Mouse (Mus musculus): ENCODE results near the gene Vwce. TPM values are rescaled to one million over a fixed set of nuclear protein-coding genes. Genes with fewer than 3 reads are reported as not detected.
A peak's percentile ranks its signal among the peaks of the same experiment; 100 is the strongest.

Gene Vwce
- 0.53 and 0.83 TPM in 2 replicates for polyA plus RNA-seq (2014; fragmentation: Nextera tagmentation; extraction: Ambion mirVana)

- H3K4me1 ChIP-seq (ENCODE audit: control insufficient read depth, insufficient read depth, low read length): peaks cover 12% of the 10 kb centered on the region
- peak within 1 kb of the TSS; percentile 39 for H3K4me3 ChIP-seq (replicated peaks; ENCODE audit: low read depth, low read length)
- peak; percentile 74 for DNase-seq
- peaks cover 16% of the 10 kb centered on the region for H3K36me3 ChIP-seq (ENCODE audit: control insufficient read depth, insufficient read depth, low read length)
- peak within 1 kb of the TSS; percentile 52 for H3K9ac ChIP-seq (replicated peaks; ENCODE audit: low read length)
- no peak within 1 kb of the TSS for H3K27ac ChIP-seq (replicated peaks; ENCODE audit: low read depth, low read length)
- peak within 1 kb of the TSS; percentile 89 for H3K4me2 ChIP-seq (ENCODE audit: low read length)
- peak; percentile 79 for ATAC-seq (ENCODE audit: low FRiP score, low TSS enrichment)
- 3% methylated on average over 32 of the region's 32 CpGs for WGBS
- no peaks in the 10 kb centered on the region for H3K9me3 ChIP-seq (ENCODE audit: control insufficient read depth, low read length)
- peaks cover 4% of the 10 kb centered on the region; the same call in 1 of the 2 replicates for H3K27me3 ChIP-seq (ENCODE audit: control insufficient read depth, insufficient read depth, low read length)
Observed at GRCm38 (mm10) chr19:10634106-10634871, at the start of gene Vwce. TSS of gene Vwce (plus strand) at chr19:10634213.

GRCm38 (mm10) chr19:10585112-10585511 lies 48.9 kb upstream of the Vwce start:
- ATAC-seq (ENCODE audit: low FRiP score, low TSS enrichment): no peak
- no peaks in the 10 kb centered on the region for H3K9me3 ChIP-seq (ENCODE audit: control insufficient read depth, low read length)
- DNase-seq: no peak
- no peak overlapping the region for H3K27ac ChIP-seq (replicated peaks; ENCODE audit: low read depth, low read length)
- 91% methylated on average over 8 of the region's 8 CpGs for WGBS
- H3K36me3 ChIP-seq (ENCODE audit: control insufficient read depth, insufficient read depth, low read length): peaks cover 6% of the 10 kb centered on the region
- no peak overlapping the region for H3K9ac ChIP-seq (replicated peaks; ENCODE audit: low read length)
- no peaks in the 10 kb centered on the region for H3K27me3 ChIP-seq (ENCODE audit: control insufficient read depth, insufficient read depth, low read length)
- no peak overlapping the region for H3K4me2 ChIP-seq (ENCODE audit: low read length)
- no peak overlapping the region for H3K4me3 ChIP-seq (replicated peaks; ENCODE audit: low read depth, low read length)
- H3K4me1 ChIP-seq (ENCODE audit: control insufficient read depth, insufficient read depth, low read length): no peaks in the 10 kb centered on the region

GRCm38 (mm10) chr19:10587231-10587630 lies 46.8 kb upstream of the Vwce start:
- Histone ChIP-seq H3K4me3 (replicated peaks; ENCODE audit: low read depth, low read length) (no peak overlapping the region), H3K9me3 (ENCODE audit: control insufficient read depth, low read length) (no peaks in the 10 kb centered on the region), H3K9ac (replicated peaks; ENCODE audit: low read length) (no peak overlapping the region), H3K27ac (replicated peaks; ENCODE audit: low read depth, low read length) (no peak overlapping the region), H3K4me1 (ENCODE audit: control insufficient read depth, insufficient read depth, low read length) (no peaks in the 10 kb centered on the region), H3K36me3 (ENCODE audit: control insufficient read depth, insufficient read depth, low read length) (peaks cover 11% of the 10 kb centered on the region), H3K4me2 (ENCODE audit: low read length) (no peak overlapping the region), H3K27me3 (ENCODE audit: control insufficient read depth, insufficient read depth, low read length) (no peaks in the 10 kb centered on the region)
- WGBS: 91% methylated on average over 8 of the region's 8 CpGs
- DNase-seq (no peak), ATAC-seq (ENCODE audit: low FRiP score, low TSS enrichment) (no peak)

DNA sequence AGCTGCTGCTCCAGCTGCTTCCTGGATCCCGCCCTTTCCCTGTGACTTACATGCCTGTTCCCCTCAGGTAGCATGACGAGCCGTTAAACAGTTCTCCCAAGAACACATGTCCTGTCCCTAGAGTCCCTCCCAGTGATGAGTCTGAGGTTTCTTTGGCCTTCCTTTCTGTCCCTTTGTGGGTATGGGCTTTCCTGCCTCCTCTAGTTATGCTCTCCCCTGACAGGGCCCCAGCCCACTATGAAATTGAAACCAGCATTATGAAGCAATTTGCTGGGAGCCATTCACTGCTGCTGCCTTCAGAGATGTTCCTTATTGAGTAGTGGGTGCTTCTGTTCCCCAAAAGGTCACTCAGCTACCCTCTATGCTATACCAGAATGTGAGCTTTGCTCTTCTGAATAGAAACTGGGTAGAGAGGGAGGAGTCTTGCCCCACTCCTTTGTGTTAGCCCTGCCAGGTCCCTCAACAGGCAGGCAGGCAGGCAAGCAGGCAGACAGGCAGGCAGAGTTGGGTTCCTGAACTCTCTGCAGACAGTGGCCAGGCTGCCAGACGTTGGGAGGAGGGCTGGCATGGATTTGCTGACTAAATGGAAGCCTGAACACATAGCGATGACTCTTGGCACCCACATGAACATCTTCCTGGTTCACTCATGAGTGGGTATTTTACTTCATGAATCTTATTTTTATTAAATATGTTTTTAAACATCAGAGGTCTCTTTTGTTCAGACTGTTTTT lies 44.7 kb upstream of the Vwce start:
- no peak overlapping the region for H3K27ac ChIP-seq (replicated peaks; ENCODE audit: low read depth, low read length)
- DNase-seq (no peak), ATAC-seq (ENCODE audit: low FRiP score, low TSS enrichment) (no peak)
- no peaks in the 10 kb centered on the region for H3K27me3 ChIP-seq (ENCODE audit: control insufficient read depth, insufficient read depth, low read length)
- no peak overlapping the region for H3K4me2 ChIP-seq (ENCODE audit: low read length)
- no peaks in the 10 kb centered on the region for H3K9me3 ChIP-seq (ENCODE audit: control insufficient read depth, low read length)
- peaks cover 31% of the 10 kb centered on the region for H3K36me3 ChIP-seq (ENCODE audit: control insufficient read depth, insufficient read depth, low read length)
- H3K9ac ChIP-seq (replicated peaks; ENCODE audit: low read length): no peak overlapping the region
- WGBS: 71% methylated on average over 5 of the region's 5 CpGs
- no peak overlapping the region for H3K4me3 ChIP-seq (replicated peaks; ENCODE audit: low read depth, low read length)
- H3K4me1 ChIP-seq (ENCODE audit: control insufficient read depth, insufficient read depth, low read length): no peaks in the 10 kb centered on the region

DNA sequence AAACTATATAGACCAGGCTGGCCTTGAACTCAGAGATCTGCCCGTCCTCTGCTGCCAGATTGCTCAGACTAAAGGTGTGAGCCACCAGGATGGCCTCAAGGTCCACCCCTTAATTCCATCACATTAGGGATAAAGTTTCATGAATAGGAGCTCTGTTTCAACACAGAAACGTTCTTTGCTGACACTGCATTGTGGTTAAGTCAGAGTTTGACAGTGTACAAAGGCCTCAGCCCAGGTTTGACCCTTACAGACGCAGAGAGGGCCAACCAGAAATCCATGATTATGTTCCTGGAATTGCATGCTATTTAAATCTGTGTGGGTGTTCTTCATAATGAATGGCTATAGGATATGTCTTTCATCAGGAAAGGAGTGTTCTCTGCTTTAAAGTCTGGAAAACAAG lies 43.7 kb upstream of the Vwce start:
- Histone ChIP-seq H3K27ac (replicated peaks; ENCODE audit: low read depth, low read length) (no peak overlapping the region), H3K36me3 (ENCODE audit: control insufficient read depth, insufficient read depth, low read length) (peaks cover 39% of the 10 kb centered on the region), H3K4me1 (ENCODE audit: control insufficient read depth, insufficient read depth, low read length) (no peaks in the 10 kb centered on the region), H3K4me2 (ENCODE audit: low read length) (no peak overlapping the region), H3K9ac (replicated peaks; ENCODE audit: low read length) (no peak overlapping the region), H3K27me3 (ENCODE audit: control insufficient read depth, insufficient read depth, low read length) (no peaks in the 10 kb centered on the region), H3K4me3 (replicated peaks; ENCODE audit: low read depth, low read length) (no peak overlapping the region), H3K9me3 (ENCODE audit: control insufficient read depth, low read length) (no peaks in the 10 kb centered on the region)
- no peak for ATAC-seq (ENCODE audit: low FRiP score, low TSS enrichment)
- 85% methylated on average over 3 of the region's 3 CpGs for WGBS
- DNase-seq: no peak

GRCm38 (mm10) chr19:10591659-10592377 lies 42.2 kb upstream of the Vwce start:
- H3K9me3 ChIP-seq (ENCODE audit: control insufficient read depth, low read length): no peaks in the 10 kb centered on the region
- H3K9ac ChIP-seq (replicated peaks; ENCODE audit: low read length): no peak overlapping the region
- H3K36me3 ChIP-seq (ENCODE audit: control insufficient read depth, insufficient read depth, low read length): peaks cover 44% of the 10 kb centered on the region
- 91% methylated on average over 6 of the region's 6 CpGs for WGBS
- H3K4me2 ChIP-seq (ENCODE audit: low read length): no peak overlapping the region
- H3K27me3 ChIP-seq (ENCODE audit: control insufficient read depth, insufficient read depth, low read length): no peaks in the 10 kb centered on the region
- no peak for DNase-seq
- H3K27ac ChIP-seq (replicated peaks; ENCODE audit: low read depth, low read length): no peak overlapping the region
- no peaks in the 10 kb centered on the region for H3K4me1 ChIP-seq (ENCODE audit: control insufficient read depth, insufficient read depth, low read length)
- H3K4me3 ChIP-seq (replicated peaks; ENCODE audit: low read depth, low read length): no peak overlapping the region
- ATAC-seq (ENCODE audit: low FRiP score, low TSS enrichment): no peak

DNA sequence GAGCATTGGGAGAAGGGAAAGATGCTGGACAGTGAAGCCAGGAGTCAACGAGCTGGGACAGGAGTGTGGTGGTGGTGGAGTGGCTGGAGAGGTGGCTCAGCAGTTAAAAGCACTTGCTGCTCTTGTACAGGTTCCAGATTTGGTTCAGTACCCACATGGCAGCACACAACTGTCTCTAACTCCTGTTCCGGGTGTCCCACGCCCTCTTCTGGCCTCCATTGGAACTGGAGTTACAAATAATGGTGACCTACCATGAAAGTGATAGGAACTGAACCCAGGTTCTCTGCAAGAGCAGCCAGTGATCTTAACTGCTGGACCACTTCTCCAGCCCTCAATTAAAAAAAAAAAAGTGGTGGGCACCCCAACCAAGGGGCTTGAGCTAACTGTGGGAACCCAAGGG lies 35.8 kb upstream of the Vwce start:
- Histone ChIP-seq H3K9me3 (ENCODE audit: control insufficient read depth, low read length) (no peaks in the 10 kb centered on the region), H3K4me2 (ENCODE audit: low read length) (no peak overlapping the region), H3K4me1 (ENCODE audit: control insufficient read depth, insufficient read depth, low read length) (peaks cover 8% of the 10 kb centered on the region; the same call in 1 of the 2 replicates), H3K36me3 (ENCODE audit: control insufficient read depth, insufficient read depth, low read length) (peaks cover 39% of the 10 kb centered on the region), H3K9ac (replicated peaks; ENCODE audit: low read length) (no peak overlapping the region), H3K27ac (replicated peaks; ENCODE audit: low read depth, low read length) (no peak overlapping the region), H3K4me3 (replicated peaks; ENCODE audit: low read depth, low read length) (no peak overlapping the region), H3K27me3 (ENCODE audit: control insufficient read depth, insufficient read depth, low read length) (no peaks in the 10 kb centered on the region)
- no peak for ATAC-seq (ENCODE audit: low FRiP score, low TSS enrichment)
- DNase-seq: no peak
- WGBS: 38% methylated on average over 3 of the region's 3 CpGs

DNA sequence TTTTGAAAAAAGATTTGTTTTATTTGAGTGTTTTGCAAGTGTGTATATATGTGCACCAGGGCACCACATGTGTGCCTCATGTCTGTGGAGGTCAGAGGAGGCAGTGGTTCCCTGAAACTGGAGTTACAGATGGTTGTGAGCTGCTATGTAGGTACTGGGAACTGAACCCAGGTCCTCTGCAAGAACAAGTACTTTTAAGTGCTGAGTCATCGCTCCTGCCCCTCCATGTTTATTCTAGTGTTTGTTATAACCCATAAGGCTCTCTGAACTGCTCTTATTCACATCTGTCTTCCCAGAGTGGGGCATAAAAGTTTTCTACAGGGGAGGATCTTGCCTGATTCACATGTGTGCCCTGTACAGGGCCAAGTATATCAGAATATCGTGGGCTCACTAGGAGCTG lies 34.4 kb upstream of the Vwce start:
- DNase-seq (no peak), ATAC-seq (ENCODE audit: low FRiP score, low TSS enrichment) (no peak)
- Histone ChIP-seq H3K4me2 (ENCODE audit: low read length) (no peak overlapping the region), H3K36me3 (ENCODE audit: control insufficient read depth, insufficient read depth, low read length) (peaks cover 27% of the 10 kb centered on the region), H3K9me3 (ENCODE audit: control insufficient read depth, low read length) (no peaks in the 10 kb centered on the region), H3K27me3 (ENCODE audit: control insufficient read depth, insufficient read depth, low read length) (no peaks in the 10 kb centered on the region), H3K9ac (replicated peaks; ENCODE audit: low read length) (no peak overlapping the region), H3K27ac (replicated peaks; ENCODE audit: low read depth, low read length) (no peak overlapping the region), H3K4me1 (ENCODE audit: control insufficient read depth, insufficient read depth, low read length) (peaks cover 14% of the 10 kb centered on the region), H3K4me3 (replicated peaks; ENCODE audit: low read depth, low read length) (no peak overlapping the region)
- 97% methylated on average over 2 of the region's 2 CpGs for WGBS

All from midbrain, embryonic 14.5 days (tissue).